Mouse (Mus musculus): Measurements from ENCODE around the gene Kcnj1. TPM values are rescaled to one million over a fixed set of nuclear protein-coding genes. Genes with fewer than 3 reads are reported as not detected.

The Kcnj1 gene
- polyA plus RNA-seq, 1 experiment, result not detected

DNA sequence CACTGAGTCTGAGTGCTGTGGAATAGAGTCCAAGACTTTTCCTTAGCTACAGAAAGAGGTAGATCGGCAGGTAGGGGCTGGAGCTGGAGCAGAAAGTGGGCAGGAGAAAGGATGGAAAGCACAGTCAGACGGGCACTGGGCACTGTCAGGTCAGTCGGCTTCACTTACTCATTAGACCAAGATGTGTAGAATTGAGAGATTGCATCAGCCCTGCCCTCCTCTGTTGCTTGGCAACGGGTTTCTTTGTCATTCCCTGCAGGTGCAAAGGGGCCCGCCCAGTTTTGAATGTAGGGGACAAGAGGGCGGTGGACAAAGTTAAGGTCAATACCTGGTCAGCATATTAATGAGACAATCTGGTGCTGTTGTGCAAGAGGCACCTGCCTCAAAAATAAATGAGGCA, 2.9 kb upstream of the Kcnj1 start:
- Histone ChIP-seq H3K27me3 (ENCODE audit: control insufficient read depth, insufficient read depth, insufficient read length) (peaks cover 4% of the 10 kb centered on the region), H3K4me3 (no peak overlapping the region), H3K79me2 (ENCODE audit: control insufficient read depth, insufficient read depth) (no peaks in the 10 kb centered on the region), H3K36me3 (ENCODE audit: control insufficient read depth, insufficient read depth) (no peaks in the 10 kb centered on the region), H3K4me2 (ENCODE audit: low read depth) (no peak overlapping the region), H3ac (ENCODE audit: control insufficient read depth, insufficient read length) (no peak overlapping the region)
- TF ChIP-seq E2F4 (IDR thresholded peaks at IDR 0.05; ENCODE audit: insufficient read depth), result no peak
- TF ChIP-seq REST (IDR thresholded peaks at IDR 0.05; ENCODE audit: insufficient read depth, insufficient read length), result no peak
- TF ChIP-seq MAX (IDR thresholded peaks at IDR 0.05; ENCODE audit: low read depth), result no peak
- TF ChIP-seq TCF3 (IDR thresholded peaks at IDR 0.05; ENCODE audit: insufficient read length, low read depth), result no peak
- TF ChIP-seq USF1 (IDR thresholded peaks at IDR 0.05; ENCODE audit: low read depth), result no peak
- TF ChIP-seq CEBPB (IDR thresholded peaks at IDR 0.05; ENCODE audit: insufficient read depth, poor library complexity, severe bottlenecking), result no peak
- no peak for TF ChIP-seq SRF (IDR thresholded peaks at IDR 0.05; ENCODE audit: control insufficient read depth, insufficient read length, low read depth)
- no peak for TF ChIP-seq POLR2A (IDR thresholded peaks at IDR 0.05; ENCODE audit: insufficient read length, low read depth)
- TF ChIP-seq POLR2AphosphoS2 (IDR thresholded peaks at IDR 0.05; ENCODE audit: insufficient read length, low read depth), result no peak
- TF ChIP-seq TCF12 (IDR thresholded peaks at IDR 0.05; ENCODE audit: insufficient read depth, poor library complexity, severe bottlenecking), result no peak
- no peak for TF ChIP-seq MYOD1 (IDR thresholded peaks at IDR 0.05; ENCODE audit: control insufficient read depth in 1 of 3, insufficient read length in 2 of 3, low read depth in 2 of 3)
- no peak for TF ChIP-seq MYOG (IDR thresholded peaks at IDR 0.05; ENCODE audit: control insufficient read depth in 1 of 3, insufficient read depth in 1 of 3, insufficient read length in 2 of 3, low read depth in 2 of 3)

DNA sequence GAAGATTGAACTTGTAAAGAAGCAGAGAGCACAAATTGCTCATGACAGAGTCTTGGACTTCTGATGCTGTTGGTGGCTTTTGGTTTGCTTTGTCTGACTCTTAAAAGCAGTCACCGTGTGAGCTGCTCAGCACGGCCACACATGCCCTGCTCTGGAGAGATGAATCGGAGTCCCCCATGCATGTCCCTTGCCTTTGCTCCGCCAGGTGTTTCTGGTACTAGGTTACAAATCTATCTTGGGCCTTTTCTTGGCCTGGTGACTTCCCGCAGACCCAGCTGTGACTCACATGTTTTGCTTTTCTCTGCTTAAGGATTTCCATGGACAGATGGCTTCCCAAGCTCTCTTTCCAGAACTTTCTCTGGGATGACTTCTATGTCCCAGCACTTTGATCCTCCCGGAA, 1.4 kb downstream of the Kcnj1 start:
- no peaks in the 10 kb centered on the region for H3K36me3 ChIP-seq (ENCODE audit: control insufficient read depth, insufficient read depth)
- no peak overlapping the region for H3K4me3 ChIP-seq
- H3ac ChIP-seq (ENCODE audit: control insufficient read depth, insufficient read length), result no peak overlapping the region
- TF ChIP-seq E2F4 (IDR thresholded peaks at IDR 0.05; ENCODE audit: insufficient read depth), result no peak
- no peak for TF ChIP-seq SRF (IDR thresholded peaks at IDR 0.05; ENCODE audit: control insufficient read depth, insufficient read length, low read depth)
- no peak for TF ChIP-seq TCF12 (IDR thresholded peaks at IDR 0.05; ENCODE audit: insufficient read depth, poor library complexity, severe bottlenecking)
- no peak for TF ChIP-seq TCF3 (IDR thresholded peaks at IDR 0.05; ENCODE audit: insufficient read length, low read depth)
- TF ChIP-seq MYOG (IDR thresholded peaks at IDR 0.05; ENCODE audit: control insufficient read depth in 1 of 3, insufficient read depth in 1 of 3, insufficient read length in 2 of 3, low read depth in 2 of 3), result no peak
- no peak for TF ChIP-seq REST (IDR thresholded peaks at IDR 0.05; ENCODE audit: insufficient read depth, insufficient read length)
- TF ChIP-seq MYOD1 (IDR thresholded peaks at IDR 0.05; ENCODE audit: control insufficient read depth in 1 of 3, insufficient read length in 2 of 3, low read depth in 2 of 3), result no peak
- no peak for TF ChIP-seq USF1 (IDR thresholded peaks at IDR 0.05; ENCODE audit: low read depth)
- peaks cover 9% of the 10 kb centered on the region for H3K27me3 ChIP-seq (ENCODE audit: control insufficient read depth, insufficient read depth, insufficient read length)
- H3K4me2 ChIP-seq (ENCODE audit: low read depth), result no peak overlapping the region
- H3K79me2 ChIP-seq (ENCODE audit: control insufficient read depth, insufficient read depth), result no peaks in the 10 kb centered on the region

DNA sequence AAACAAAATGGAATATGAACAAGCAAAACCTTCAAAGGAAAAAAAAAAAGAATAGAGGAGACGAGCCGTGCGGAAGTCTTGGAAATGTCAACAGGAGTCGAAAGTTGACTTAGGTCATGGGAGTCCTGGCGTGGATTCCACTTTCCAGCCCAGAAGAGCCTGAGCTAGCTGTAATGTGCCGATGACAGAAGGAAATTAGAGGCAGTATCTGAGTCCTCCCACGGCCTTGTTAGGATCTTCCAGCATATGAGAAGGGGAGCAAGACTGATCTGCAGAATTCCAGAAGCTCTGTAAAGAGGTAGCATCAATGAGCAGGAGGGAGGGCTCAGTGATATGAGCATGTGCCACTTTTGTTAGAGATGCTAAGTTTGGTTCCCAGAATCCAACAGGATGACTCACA, 3.7 kb downstream of the Kcnj1 start:
- Histone ChIP-seq H3K79me2 (ENCODE audit: control insufficient read depth, insufficient read depth) (no peaks in the 10 kb centered on the region), H3K27me3 (ENCODE audit: control insufficient read depth, insufficient read depth, insufficient read length) (peaks cover 9% of the 10 kb centered on the region), H3K4me3 (no peak overlapping the region), H3K4me2 (ENCODE audit: low read depth) (no peak overlapping the region), H3ac (ENCODE audit: control insufficient read depth, insufficient read length) (no peak overlapping the region), H3K36me3 (ENCODE audit: control insufficient read depth, insufficient read depth) (no peaks in the 10 kb centered on the region)
- no peak for TF ChIP-seq REST (IDR thresholded peaks at IDR 0.05; ENCODE audit: insufficient read depth, insufficient read length)
- no peak for TF ChIP-seq TCF12 (IDR thresholded peaks at IDR 0.05; ENCODE audit: insufficient read depth, poor library complexity, severe bottlenecking)
- no peak for TF ChIP-seq CEBPB (IDR thresholded peaks at IDR 0.05; ENCODE audit: insufficient read depth, poor library complexity, severe bottlenecking)
- no peak for TF ChIP-seq POLR2A (IDR thresholded peaks at IDR 0.05; ENCODE audit: insufficient read length, low read depth)

DNA sequence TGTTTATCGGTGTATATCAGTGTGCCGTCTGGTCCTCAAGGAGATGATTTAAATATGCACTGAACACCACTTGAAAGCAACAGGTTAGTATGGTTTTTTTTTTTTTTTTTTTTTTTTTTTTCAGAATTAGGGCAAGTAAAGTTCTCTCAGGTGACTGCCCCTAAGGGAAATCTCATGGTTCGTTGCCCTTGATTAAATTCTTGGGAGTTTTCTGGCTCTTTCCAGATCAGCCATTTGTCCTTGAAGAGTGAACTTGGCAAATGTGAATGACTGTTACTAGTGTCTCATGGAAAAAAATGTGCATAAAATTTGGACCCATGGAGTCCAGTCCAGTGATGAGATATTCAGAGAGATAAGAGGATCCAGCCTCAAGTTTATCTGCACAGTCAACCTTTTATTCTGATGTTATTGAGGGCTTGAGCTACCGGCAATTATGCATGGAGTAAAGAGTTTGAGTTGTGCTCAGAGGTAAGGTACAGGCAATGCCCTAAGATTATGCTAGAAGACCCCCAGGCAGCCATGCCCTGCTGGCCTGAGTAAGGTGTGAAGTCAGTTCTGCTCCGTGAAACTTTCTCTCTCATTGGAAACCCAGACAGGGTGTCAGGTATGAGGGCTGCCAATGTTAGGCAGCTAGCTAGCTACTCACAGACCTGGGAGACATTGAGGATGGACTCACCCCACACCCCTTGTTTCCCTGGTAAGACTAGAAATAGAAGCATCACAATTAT, 4.7 kb downstream of the Kcnj1 start:
- Histone ChIP-seq H3K79me2 (ENCODE audit: control insufficient read depth, insufficient read depth) (no peaks in the 10 kb centered on the region), H3K36me3 (ENCODE audit: control insufficient read depth, insufficient read depth) (no peaks in the 10 kb centered on the region), H3ac (ENCODE audit: control insufficient read depth, insufficient read length) (no peak overlapping the region), H3K4me2 (ENCODE audit: low read depth) (no peak overlapping the region), H3K4me3 (no peak overlapping the region), H3K27me3 (ENCODE audit: control insufficient read depth, insufficient read depth, insufficient read length) (peaks cover 5% of the 10 kb centered on the region)
- TF ChIP-seq USF1 (IDR thresholded peaks at IDR 0.05; ENCODE audit: low read depth) (no peak), TCF12 (IDR thresholded peaks at IDR 0.05; ENCODE audit: insufficient read depth, poor library complexity, severe bottlenecking) (no peak), REST (IDR thresholded peaks at IDR 0.05; ENCODE audit: insufficient read depth, insufficient read length) (no peak), MYOD1 (IDR thresholded peaks at IDR 0.05; ENCODE audit: control insufficient read depth in 1 of 3, insufficient read length in 2 of 3, low read depth in 2 of 3) (no peak), MYOG (IDR thresholded peaks at IDR 0.05; ENCODE audit: control insufficient read depth in 1 of 3, insufficient read depth in 1 of 3, insufficient read length in 2 of 3, low read depth in 2 of 3) (no peak), E2F4 (IDR thresholded peaks at IDR 0.05; ENCODE audit: insufficient read depth) (no peak), POLR2AphosphoS2 (IDR thresholded peaks at IDR 0.05; ENCODE audit: insufficient read length, low read depth) (no peak), CEBPB (IDR thresholded peaks at IDR 0.05; ENCODE audit: insufficient read depth, poor library complexity, severe bottlenecking) (no peak), MAX (IDR thresholded peaks at IDR 0.05; ENCODE audit: low read depth) (no peak), TCF3 (IDR thresholded peaks at IDR 0.05; ENCODE audit: insufficient read length, low read depth) (no peak), SRF (IDR thresholded peaks at IDR 0.05; ENCODE audit: control insufficient read depth, insufficient read length, low read depth) (no peak), POLR2A (IDR thresholded peaks at IDR 0.05; ENCODE audit: insufficient read length, low read depth) (no peak)

DNA sequence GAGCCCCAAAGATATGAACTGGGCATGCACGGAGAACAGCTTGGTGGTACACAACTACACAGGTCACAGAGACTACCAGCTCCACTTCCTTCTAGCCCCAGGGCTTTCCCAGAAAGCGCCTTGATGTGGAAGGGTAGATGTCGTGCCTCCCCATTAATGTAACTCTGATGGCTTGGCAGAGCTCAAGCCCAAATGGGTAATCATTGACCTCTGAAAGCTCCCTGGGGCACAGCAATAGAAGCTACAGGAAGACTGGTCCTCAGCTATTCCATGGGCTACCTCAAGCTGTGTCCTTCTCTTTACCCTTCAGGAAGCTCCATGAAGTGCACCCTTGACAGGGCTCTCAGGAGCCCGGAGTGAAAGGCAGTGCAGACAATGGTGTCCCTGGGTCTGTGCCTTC, 12.6 kb downstream of the Kcnj1 start:
- H3K4me3 ChIP-seq, result no peak overlapping the region
- no peak overlapping the region for H3ac ChIP-seq (ENCODE audit: control insufficient read depth, insufficient read length)
- H3K36me3 ChIP-seq (ENCODE audit: control insufficient read depth, insufficient read depth), result no peaks in the 10 kb centered on the region
- H3K27me3 ChIP-seq (ENCODE audit: control insufficient read depth, insufficient read depth, insufficient read length), result peaks cover 13% of the 10 kb centered on the region
- H3K79me2 ChIP-seq (ENCODE audit: control insufficient read depth, insufficient read depth), result no peaks in the 10 kb centered on the region
- H3K4me2 ChIP-seq (ENCODE audit: low read depth), result no peak overlapping the region
- no peak for TF ChIP-seq CEBPB (IDR thresholded peaks at IDR 0.05; ENCODE audit: insufficient read depth, poor library complexity, severe bottlenecking)
- TF ChIP-seq POLR2AphosphoS2 (IDR thresholded peaks at IDR 0.05; ENCODE audit: insufficient read length, low read depth), result no peak
- TF ChIP-seq MYOG (IDR thresholded peaks at IDR 0.05; ENCODE audit: control insufficient read depth in 1 of 3, insufficient read depth in 1 of 3, insufficient read length in 2 of 3, low read depth in 2 of 3), result no peak
- TF ChIP-seq POLR2A (IDR thresholded peaks at IDR 0.05; ENCODE audit: insufficient read length, low read depth), result no peak
- TF ChIP-seq E2F4 (IDR thresholded peaks at IDR 0.05; ENCODE audit: insufficient read depth), result no peak
- TF ChIP-seq MYOD1 (IDR thresholded peaks at IDR 0.05; ENCODE audit: control insufficient read depth in 1 of 3, insufficient read length in 2 of 3, low read depth in 2 of 3), result no peak
- TF ChIP-seq TCF12 (IDR thresholded peaks at IDR 0.05; ENCODE audit: insufficient read depth, poor library complexity, severe bottlenecking), result no peak
- no peak for TF ChIP-seq REST (IDR thresholded peaks at IDR 0.05; ENCODE audit: insufficient read depth, insufficient read length)
- no peak for TF ChIP-seq USF1 (IDR thresholded peaks at IDR 0.05; ENCODE audit: low read depth)
- TF ChIP-seq MAX (IDR thresholded peaks at IDR 0.05; ENCODE audit: low read depth), result no peak
- TF ChIP-seq TCF3 (IDR thresholded peaks at IDR 0.05; ENCODE audit: insufficient read length, low read depth), result no peak
- no peak for TF ChIP-seq SRF (IDR thresholded peaks at IDR 0.05; ENCODE audit: control insufficient read depth, insufficient read length, low read depth)

All from myocyte (in vitro differentiated cells).